ENCODE assay signal across 8 mouse cellular contexts in the genomic region with DNA sequence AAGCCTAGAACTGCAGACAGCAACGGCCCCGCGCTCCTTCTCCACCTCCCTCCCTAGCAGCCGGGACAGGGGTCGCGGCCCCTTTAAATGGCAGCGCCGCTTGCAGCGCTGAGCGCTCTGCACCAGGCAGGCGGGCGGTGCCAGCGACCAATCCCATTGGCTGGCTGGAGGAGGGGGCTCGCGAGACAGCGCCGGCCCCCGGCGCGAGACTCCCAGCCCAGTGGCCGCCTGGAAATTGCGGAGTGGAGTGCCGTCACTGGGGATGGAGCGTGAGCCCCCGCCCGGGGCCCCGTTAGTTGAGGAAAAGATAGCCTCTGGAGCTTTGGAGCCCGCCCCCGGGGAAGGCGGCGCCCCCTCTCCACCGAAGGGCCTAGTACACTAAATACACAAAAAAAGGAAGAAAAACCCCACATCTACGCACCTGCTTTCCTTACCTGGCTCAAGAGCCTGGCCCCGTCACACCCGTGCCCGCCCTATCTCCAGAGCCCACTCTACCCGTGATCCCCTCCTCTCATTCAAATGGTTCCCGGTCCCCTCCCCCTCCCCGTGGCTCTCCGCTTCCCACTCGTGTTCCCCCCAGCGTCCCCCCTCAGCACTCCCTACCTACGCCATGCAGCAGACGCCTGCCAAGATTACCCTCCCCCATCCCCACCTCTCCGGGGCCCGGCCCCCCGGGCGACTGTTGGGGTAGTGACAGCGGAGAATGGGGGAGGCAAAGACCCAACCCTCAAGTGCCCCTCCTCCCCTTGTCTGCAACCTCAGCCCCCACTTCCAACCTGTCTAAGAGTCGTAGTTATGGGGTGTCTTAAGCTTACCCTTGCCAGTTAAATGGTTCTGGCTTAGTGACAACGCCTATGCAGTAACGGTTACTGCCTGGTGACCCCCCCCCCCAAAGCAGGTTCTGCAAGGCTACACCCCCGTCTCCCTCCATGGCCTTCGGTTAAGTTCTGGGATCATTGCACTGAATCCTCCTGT. TPM values are rescaled to one million over a fixed set of nuclear protein-coding genes. Genes with fewer than 3 reads are reported as not detected.
DNase-seq lines count a peak whose midpoint lies in the region; ATAC-seq and TF ChIP-seq lines count a peak whose summit lies in the region.

No protein-coding gene starts in this region.

- ATAC-seq in intestine, postnatal 0 days = peak; percentile 95

- no peaks in the 10 kb centered on the region for H3K27me3 ChIP-seq in intestine, postnatal 0 days (replicated peaks; ENCODE audit: control insufficient read depth, insufficient read depth, low read length)
- peaks cover 70% of the 10 kb centered on the region for H3K27me3 ChIP-seq in midbrain, embryonic 10.5 days (ENCODE audit: low read depth, poor library complexity, severe bottlenecking)

- no peaks in the 10 kb centered on the region for H3K9me3 ChIP-seq in intestine, postnatal 0 days (ENCODE audit: control insufficient read depth)
- no peaks in the 10 kb centered on the region for H3K9me3 ChIP-seq in midbrain, embryonic 10.5 days (replicated peaks)

- TF ChIP-seq CTCF in intestine, postnatal 0 days (IDR thresholded peaks at IDR 0.05; ENCODE audit: low read depth) = 0 out of 2 replicates have a peak, but pooled peaks have one; percentile 12

- no peaks in the 10 kb centered on the region for H3K4me1 ChIP-seq in intestine, postnatal 0 days (replicated peaks; ENCODE audit: control insufficient read depth, insufficient read depth, low read length)
- peaks cover 19% of the 10 kb centered on the region for H3K4me1 ChIP-seq in midbrain, embryonic 10.5 days

- DNase-seq in adrenal gland, adult 8-10 months = peak; percentile 76
- peak; percentile 84 for DNase-seq in embryo, embryonic 9.5 days (ENCODE audit: extremely low spot score)
- peak; percentile 76 to 85 for DNase-seq in gastrocnemius, postnatal 4 days (ENCODE audit: low spot score in 2 of 2)
- DNase-seq in left cerebral cortex, postnatal 36 days (ENCODE audit: low spot score in 2 of 2) = peak; percentile 84 to 87
- DNase-seq in midbrain, embryonic 10.5 days (ENCODE audit: low spot score) = peak; percentile 86
- DNase-seq in right cerebral cortex, postnatal 36 days (ENCODE audit: low spot score in 2 of 2) = peak; percentile 77 to 80
- DNase-seq in urinary bladder, postnatal 4 days (ENCODE audit: low spot score in 2 of 2) = peak; percentile 84 to 87

- peak overlapping the region; percentile 35; the same call in 1 of the 2 replicates for H3K27ac ChIP-seq in intestine, postnatal 0 days (ENCODE audit: low read depth, low read length)
- H3K27ac ChIP-seq in midbrain, embryonic 10.5 days (replicated peaks) = peak overlapping the region; percentile 86

- no peaks in the 10 kb centered on the region for H3K36me3 ChIP-seq in intestine, postnatal 0 days (ENCODE audit: control insufficient read depth, insufficient read depth)
- H3K36me3 ChIP-seq in midbrain, embryonic 10.5 days = peaks cover 17% of the 10 kb centered on the region

- 10% methylated on average over 54 of the region's 54 CpGs for WGBS in intestine, postnatal 0 days
- 14% methylated on average over 51 of the region's 54 CpGs for WGBS in midbrain, embryonic 10.5 days

- peak overlapping the region; percentile 62 for H3K4me3 ChIP-seq in intestine, postnatal 0 days (ENCODE audit: low read depth, low read length)
- peak overlapping the region; percentile 67 for H3K4me3 ChIP-seq in midbrain, embryonic 10.5 days

- intact Hi-C loops in left cerebral cortex, postnatal 36 days (cut with DNase I) = loop anchor here (1.0 to 5.0 kb wide), 2 partner anchors 9 to 88 kb away; a partner anchor contains a TSS

- peak overlapping the region; percentile 64 for H3K9ac ChIP-seq in intestine, postnatal 0 days (ENCODE audit: low read depth, low read length)

- H3K4me2 ChIP-seq in intestine, postnatal 0 days (replicated peaks; ENCODE audit: low read depth) = peak overlapping the region; percentile 72

RNA-seq across cellular contexts. Expression of a gene that starts 0.6 kb away (rescaled TPM):
- 100 to 1,000 TPM in 2 of 4 experiments, 10 to 100 TPM in 2; 87.4 to 124 (median 103) TPM for total RNA-seq in adrenal gland, adult 8-10 months (2022)
- 10 to 100 TPM; 24.1 to 24.5 TPM for total RNA-seq in gastrocnemius, postnatal 4 days (2021)
- polyA plus RNA-seq in intestine, postnatal 0 days (2015; fragmentation: Nextera tagmentation; extraction: Ambion mirVana) = 9.8 and 10.6 TPM in 2 replicates
- 100 to 1,000 TPM; 113 to 170 TPM for total RNA-seq in left cerebral cortex, postnatal 36 days (2021)
- polyA plus RNA-seq in midbrain, embryonic 10.5 days (2016; fragmentation: Nextera tagmentation; extraction: Ambion mirVana) = 16.6 and 22.3 TPM in 2 replicates

RNA-seq across cellular contexts. Expression of a gene that starts 9.1 kb away (rescaled TPM):
- 100 to 1,000 TPM; 175 to 204 (median 197) TPM for total RNA-seq in adrenal gland, adult 8-10 months (2022)
- total RNA-seq in gastrocnemius, postnatal 4 days (2021) = 100 to 1,000 TPM; 151 to 172 TPM
- 101 and 103 TPM in 2 replicates for polyA plus RNA-seq in intestine, postnatal 0 days (2015; fragmentation: Nextera tagmentation; extraction: Ambion mirVana)
- 100 to 1,000 TPM; 103 to 126 TPM for total RNA-seq in left cerebral cortex, postnatal 36 days (2021)
- 618 and 658 TPM in 2 replicates for polyA plus RNA-seq in midbrain, embryonic 10.5 days (2016; fragmentation: Nextera tagmentation; extraction: Ambion mirVana)

RNA-seq across cellular contexts. Expression of a gene that starts 28.9 kb away (rescaled TPM):
- 1 to 10 TPM in 1 of 4 experiments, under 1 TPM in 3; 0.38 to 1.3 (median 0.67) TPM for total RNA-seq in adrenal gland, adult 8-10 months (2022)
- total RNA-seq in gastrocnemius, postnatal 4 days (2021) = 100 to 1,000 TPM; 699 to 712 TPM
- 0.25 and 0.29 TPM in 2 replicates for polyA plus RNA-seq in intestine, postnatal 0 days (2015; fragmentation: Nextera tagmentation; extraction: Ambion mirVana)
- under 1 TPM; 0.77 to 0.94 TPM for total RNA-seq in left cerebral cortex, postnatal 36 days (2021)
- 2.3 and 2.7 TPM in 2 replicates for polyA plus RNA-seq in midbrain, embryonic 10.5 days (2016; fragmentation: Nextera tagmentation; extraction: Ambion mirVana)

RNA-seq across cellular contexts. Expression of a gene that starts 43.8 kb away (rescaled TPM):
- total RNA-seq in adrenal gland, adult 8-10 months (2022) = under 1 TPM in 1 of 4 experiments, not detected in 3; 0.48 TPM
- 1 to 10 TPM; 1.6 to 2.0 TPM for total RNA-seq in gastrocnemius, postnatal 4 days (2021)
- polyA plus RNA-seq in intestine, postnatal 0 days (2015; fragmentation: Nextera tagmentation; extraction: Ambion mirVana) = 105 and 119 TPM in 2 replicates
- 10 to 100 TPM in 1 of 2 experiments, 1 to 10 TPM in 1; 8.9 to 15.1 TPM for total RNA-seq in left cerebral cortex, postnatal 36 days (2021)
- polyA plus RNA-seq in midbrain, embryonic 10.5 days (2016; fragmentation: Nextera tagmentation; extraction: Ambion mirVana) = not detected in 2 replicates

Comparison
In these comparisons a context has a peak if more than half of its experiments do, and no peak if none do; other contexts are left out.
1. Peak in every context shown above with its lines: DNase-seq, ATAC-seq, H3K4me3 ChIP-seq and H3K27ac ChIP-seq.
2. RNA of a gene that starts 28.9 kb away (total RNA-seq): 699 to 712 TPM in gastrocnemius, postnatal 4 days; 0.38 to 1.3 TPM in adrenal gland, adult 8-10 months and 0.77 to 0.94 TPM in left cerebral cortex, postnatal 36 days; every median in the first group is over 100 times any median in the second.